Mouse (Mus musculus): ENCODE data around the gene Memo1.

Gene Memo1

DNA sequence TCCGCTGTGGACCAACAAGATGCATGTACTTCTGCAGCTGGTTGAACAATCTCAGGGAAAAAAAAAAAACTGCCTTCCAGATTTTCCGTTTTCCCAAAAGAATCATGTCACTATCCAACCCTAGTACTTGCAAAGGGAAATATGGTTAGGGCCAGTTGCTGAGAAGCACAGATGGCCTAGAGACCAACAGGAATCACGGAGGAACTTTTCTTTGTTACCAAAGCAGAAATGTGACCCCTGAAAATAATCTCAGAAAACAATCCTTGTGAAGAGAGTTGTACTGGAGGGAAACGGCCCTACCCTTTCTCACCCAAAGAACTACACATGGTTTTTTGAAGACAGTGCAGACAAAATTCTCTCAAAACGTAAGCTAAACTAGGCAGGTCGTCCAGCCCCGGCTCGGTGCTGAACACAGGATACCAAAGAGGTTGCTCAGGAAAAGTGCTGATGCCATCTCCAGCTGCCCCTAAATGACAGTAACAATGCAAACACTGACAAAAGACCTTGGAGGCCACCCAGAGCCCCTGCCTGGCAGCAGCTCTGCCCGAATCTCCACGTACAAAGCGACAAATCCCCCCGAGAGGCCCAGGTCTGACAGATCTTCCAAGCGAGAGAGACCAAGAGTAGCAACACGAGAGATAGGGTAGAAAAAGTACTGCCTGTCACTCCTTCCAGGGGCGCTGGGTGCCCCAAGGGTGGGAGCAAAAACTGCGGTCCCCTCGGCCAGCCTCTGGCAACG, 1.5 kb downstream of the Memo1 start:
- DNase-seq: peak; percentile 25

DNA sequence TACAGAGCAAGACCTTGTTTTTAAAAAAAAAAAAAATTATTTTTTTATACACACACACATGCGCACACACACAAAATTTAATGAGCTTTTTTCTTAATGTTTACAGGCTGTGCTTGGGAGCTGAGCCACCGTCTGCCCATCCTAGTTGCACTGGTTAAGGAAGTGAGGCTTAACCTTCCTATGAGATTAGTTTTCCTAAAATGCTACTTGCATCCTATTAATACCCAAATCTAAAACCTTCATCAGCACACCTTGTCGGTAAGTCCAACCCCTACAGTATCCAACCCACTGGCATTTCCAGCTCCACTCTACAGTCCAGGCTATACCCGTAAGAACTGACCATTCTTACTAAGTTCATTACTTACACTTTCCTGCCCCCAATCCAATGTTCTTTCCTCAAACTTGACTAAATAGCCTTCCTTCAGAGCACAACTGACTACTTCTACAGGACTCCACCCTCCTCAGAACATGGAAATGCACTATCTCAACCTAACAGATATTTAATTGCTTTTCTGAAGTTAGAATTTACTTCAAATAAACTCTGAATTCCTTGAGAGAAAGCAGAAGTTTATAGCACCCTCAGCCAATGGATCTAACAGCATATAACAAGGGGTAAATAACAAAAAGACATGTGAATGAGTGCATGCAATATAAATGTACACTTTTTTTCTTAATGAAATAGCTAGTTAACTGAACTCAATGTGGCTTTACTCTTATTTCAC, 3.5 kb downstream of the Memo1 start:
- DNase-seq: no peak

DNA sequence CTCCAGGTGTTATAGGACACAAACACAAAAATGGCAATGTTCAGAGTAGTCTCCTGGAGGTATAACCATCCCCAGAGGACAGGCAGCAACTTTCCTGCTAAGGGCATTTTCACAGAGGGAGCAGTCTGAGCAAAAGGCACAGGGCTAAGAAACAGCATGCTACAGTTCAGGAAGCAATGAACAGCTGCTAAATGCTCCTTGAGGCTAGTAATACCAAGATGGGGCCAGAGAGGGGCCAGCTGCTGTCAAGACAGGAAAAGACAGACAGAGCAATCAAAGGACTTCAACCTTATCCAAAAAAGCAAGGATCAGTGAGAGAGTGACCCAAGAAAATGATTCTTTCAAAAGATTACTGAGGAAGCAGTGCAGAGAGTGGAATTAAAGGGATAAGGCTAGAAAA, 4.5 kb downstream of the Memo1 start:
- no peak for DNase-seq

DNA sequence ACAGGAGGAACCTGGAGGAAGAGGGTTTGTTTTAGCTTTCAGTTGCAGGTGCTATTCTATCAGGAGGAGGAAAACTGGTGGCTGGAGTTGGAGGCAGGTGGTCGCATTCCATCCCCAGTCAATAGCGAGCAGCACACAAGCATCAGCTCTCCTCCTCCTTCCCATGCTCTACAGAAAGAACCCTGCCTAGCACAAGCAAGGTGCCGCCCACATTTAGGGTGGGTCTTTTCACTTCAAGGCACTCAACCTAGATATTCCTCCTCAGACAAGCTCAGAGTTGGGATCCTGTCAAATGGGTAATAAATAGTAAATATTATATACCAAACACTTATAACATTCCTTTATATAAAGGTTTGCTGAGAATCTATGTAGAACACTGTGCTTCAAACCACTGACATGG, 5.1 kb downstream of the Memo1 start:
- no peak for DNase-seq

DNA sequence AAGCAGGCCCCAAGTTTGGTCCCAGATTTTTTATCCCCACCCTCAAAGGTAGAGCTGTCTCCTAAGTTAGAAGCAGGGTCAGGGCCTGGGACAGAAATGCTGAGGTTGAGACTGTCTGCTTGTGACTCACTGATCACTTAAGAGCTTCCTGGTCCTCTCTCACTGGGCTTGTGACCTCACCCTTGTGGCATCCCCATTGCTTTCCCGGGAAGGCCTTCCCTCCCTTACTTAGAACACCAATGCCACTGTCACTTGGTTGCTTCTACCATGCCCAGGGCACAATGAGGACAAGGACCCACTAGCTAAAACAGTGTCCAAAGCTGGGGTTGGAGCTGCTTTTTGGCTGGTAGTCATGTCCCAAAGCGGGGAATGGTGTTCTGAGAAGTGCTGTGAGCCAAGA, 6.7 kb downstream of the Memo1 start:
- no peak for DNase-seq

DNA sequence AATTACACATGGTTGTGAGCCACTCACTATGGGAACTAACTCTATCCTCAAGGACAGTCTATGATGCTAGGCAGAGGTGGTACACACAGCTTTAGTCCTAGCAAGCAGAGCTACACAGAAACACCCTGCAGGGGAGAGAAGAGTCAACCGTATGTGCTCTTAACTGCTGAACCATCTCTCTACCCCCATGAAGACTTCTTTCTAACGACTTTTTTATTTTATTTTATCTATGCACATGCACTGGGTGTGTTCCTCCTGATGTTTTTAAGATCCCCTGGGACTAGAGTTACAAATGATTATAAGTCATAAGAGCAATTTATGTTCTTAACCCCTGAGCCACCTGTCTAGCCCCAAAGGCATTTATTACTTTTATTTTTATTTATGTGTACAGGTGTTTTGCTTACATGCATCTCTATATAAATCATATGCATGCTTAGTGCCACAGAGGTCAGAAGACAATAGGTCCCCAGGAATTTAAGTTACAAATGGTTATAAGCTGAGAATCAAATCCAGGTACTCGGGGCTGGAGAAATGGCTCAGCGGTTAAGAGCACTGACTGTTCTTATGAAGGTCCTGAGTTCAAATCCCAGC, 9.1 kb downstream of the Memo1 start:
- no peak for DNase-seq

DNA sequence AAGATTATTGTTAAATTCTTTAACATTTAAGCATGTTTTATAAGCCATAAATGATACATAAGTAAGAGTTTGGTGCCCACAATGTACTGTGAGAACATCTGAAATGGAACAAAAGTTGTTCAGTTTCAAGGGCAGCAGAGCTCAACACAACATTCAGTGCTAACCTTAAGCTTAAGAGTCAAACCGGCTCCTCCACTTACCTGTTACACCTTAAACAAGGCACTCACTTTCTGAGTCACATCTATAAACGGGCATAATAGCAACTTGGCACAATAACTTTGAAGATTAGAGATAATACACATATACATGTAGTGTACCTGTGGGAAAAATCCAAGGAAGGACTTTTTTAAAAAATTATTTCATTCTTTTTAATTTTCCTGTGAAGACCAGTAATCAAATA, 9.6 kb downstream of the Memo1 start:
- DNase-seq: no peak

DNA sequence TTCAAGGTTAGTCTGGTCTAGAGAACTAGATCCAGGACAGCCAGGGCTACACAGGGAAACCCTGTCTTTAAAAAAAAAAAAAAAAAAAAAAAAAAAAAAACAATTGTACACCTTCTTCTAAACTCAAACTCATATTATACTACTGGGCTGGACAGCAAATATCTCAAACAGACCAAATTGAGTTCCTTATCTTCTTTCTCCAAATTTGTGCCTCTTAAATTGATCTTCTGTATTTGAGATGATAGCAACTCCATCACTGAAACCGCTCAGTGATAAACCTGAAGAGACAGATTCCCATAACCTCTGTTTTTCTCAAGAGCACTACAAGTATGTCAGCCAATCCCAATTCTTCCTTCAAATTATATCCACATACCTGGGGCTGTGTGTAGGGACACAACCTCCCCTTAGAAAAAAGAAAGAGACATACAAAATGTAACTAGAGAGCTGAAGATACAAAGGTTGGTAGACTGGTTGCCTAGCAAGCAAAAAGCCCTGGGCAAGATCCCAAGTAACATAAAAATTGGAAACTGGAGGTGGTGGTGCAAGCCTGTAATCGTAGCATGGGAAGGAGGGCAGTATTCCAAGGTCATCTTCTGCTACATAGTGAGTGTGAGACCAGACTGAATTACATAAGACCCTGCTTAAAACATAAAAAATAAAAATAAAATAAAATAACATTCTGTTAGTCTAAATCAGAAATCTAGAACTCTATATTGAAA, 10.8 kb downstream of the Memo1 start:
- peak; percentile 35 for DNase-seq

DNA sequence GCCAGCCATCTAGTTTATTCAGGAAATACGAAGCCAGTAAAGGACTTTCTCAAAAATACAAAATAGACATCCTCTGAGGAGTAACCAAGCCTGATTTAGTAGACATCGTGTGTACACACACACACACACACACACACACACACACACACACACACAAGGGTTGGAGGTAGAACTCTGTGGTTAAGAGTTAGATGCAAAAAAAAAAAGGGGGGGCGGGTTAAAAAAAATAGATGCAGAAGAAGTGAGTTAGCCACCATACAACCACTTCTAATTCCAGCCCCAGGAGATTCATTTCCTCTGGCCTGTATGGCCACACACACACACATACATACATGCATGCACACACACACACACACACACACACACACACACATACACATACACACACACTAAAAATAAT, 13.3 kb downstream of the Memo1 start:
- DNase-seq: no peak

DNA sequence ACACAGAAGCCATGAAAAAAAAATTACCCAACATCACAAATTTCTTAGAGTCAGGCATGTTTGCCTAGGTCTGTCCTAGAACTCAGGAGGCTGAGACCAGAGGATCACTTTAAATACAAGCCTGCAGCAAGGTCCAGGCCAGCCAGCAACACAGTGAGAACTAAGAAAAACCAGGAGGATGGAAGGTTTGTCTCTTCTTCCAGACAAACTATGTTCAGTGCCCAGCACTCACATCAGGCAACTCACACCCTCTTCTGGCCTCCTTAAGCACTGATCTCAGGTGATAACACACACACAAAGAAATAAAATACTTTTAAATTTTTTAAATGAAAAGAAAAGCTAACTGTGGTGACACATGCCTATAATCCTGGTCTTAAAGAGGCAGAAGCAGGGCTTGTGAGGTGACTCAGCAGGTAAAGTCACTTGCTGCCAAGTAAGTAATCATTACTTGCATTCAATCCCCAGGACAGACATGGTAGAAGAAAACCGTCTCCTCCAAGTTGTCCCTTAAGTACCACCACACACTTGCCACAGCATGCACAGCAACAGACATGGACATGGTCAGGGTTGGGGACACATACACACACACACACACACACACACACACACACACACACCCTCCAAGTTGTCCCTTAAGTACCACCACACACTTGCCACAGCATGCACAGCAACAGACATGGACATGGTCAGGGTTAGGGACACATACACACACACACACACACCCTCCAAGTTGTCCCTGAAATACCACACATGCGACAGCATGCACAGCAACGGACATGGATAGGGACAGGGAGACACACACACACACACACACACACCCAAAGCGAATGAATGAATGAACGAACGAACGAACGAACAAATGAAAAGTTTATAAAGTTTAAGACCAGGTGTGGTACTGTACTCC, 16.1 kb downstream of the Memo1 start:
- DNase-seq: no peak

DNA sequence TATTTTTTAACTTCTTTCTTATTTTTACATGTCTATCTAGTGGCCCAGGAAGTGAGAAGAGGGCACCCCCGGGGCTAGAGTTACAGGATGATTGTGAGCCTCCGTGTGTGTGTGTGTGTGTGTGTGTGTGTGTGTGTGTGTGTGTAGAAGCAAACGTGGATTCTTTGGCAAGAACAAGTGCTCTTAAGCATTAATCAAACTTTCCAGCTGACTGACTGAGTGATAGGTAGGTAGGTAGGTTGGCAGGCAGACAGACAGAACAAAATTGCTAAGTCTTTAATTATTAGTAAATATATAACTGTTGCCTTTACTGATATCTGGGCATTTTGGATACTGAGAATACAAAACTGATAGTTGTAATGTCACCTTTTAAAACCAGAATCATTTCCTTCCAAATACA, 20.9 kb downstream of the Memo1 start:
- no peak for DNase-seq

DNA sequence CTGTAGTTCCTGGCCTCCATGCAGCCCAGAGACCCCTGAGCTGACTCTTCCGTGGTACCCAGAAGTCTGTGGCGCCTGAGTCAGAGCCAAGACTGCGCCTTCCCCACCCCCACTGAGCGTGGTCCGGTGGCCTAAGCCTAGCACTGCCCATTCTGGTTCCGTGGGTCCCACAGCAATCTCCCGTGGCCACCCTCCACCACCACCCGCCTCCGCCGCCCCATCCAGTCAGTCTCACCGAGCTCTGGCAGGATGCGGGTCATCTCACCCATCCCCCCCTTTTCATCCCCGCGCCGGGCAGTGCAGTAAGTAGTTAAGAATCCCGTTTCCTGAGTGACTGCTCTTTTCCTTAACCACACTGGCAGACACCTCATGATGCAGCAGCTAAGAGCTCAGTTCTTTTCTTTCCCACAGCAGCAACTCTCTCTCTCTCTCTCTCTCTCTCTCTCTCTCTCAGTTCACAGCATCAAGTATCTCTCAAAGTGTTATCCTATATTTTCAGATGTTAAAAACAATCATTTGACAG, 22.6 kb downstream of the Memo1 start:
- DNase-seq: no peak

DNA sequence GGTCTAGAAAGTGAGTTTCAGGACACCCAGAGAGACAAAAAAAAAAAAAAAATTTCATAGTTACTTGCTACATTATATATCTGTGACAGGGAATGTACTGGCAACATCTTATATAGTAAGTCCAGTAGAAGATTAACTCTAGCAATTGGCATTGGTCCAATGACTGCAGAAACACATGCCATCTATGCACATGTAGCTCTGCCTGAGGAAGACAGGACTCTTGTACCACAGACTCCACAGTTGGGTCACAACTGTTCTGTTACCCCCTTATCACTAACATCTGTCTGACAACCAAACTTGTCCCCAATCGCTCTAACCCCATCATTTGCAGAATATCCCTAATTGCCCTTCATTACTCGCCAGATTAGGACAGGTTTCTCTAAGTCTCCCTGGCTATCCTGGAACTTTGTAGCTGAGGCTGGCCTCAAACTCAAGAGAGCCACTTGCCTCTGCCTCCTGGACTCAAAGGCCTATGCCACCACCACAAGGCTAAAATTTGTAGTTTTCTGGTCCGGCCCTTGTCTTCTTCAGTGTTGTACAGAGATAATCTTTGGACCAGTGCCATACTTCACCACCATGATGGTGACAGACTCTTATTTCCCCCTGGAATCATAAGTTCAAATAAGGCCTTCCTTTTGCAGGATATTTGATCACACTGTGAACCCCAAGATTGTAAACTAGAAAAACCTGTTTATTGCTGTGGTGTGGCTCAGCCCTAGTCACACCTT, 23.6 kb downstream of the Memo1 start:
- no peak for DNase-seq

DNA sequence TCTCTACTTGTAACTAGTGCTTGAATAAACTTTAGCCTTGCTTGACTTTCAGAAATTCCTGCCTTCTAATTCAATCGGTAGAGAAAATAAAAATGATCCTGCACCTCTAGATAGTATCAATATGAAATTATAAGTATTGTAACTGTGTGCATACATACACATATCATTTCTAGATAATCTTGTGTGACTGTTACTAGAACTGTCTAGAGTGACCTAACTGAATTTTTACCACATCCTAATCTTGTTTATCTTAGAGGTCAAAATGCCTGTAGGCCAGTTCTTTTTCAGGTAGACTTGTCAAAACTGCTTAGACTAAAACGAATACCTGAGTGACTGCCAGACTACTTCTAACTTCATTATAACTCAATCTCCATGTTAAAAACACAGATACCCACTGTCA, 25.1 kb downstream of the Memo1 start:
- DNase-seq: no peak

DNA sequence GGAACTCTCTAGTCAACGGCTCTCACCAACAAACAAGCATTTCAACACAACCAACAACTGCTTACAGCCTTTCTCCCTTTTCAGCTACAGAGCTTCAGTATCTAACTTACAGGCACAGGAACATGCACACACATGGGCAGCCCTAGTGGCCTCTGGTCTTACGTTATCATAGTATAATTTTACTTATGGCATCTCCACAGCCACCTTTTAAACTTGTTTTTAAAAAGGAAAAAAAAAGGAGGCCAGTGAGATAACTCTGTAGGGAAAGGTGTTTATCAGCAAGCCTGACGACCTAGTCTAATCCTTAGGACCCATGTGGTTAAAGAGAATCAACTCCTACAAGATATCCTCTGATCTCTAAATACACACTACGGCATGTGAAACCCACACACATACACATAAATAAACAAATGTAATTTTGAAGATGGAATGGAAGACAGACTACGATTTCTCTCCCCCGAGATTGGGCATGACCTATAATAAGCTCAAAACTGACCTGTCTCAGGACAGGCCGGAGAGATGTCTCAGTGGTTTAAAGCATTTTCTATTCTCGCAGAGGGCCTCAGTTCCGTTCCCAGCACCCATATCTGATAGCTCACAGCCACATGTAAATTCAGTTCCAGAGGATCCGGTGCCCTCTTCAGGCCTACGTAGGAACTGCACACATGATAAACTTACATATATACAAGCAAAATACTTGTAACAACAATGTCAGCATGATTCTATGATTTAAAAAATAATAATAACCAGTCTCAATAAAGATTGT, 27.7 kb downstream of the Memo1 start:
- no peak for DNase-seq

DNA sequence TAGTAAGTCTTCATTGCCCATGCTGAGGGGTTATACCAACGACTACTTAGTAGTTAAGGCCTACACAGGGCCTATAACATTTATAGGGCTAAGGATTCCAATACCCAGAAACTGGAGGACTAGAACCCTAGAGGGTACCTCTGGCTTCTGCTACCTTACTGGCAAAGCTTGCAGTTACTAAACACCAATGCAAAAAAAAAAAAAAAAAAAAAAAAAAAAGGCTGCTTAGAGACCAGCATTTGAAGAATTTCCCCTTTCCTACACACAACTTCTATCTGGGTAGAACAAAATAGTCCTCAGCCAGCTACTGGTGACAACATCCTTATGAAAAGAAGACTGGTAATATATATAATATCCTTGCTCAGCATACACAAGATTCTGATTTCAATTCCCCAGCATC, 29.7 kb downstream of the Memo1 start:
- no peak for DNase-seq

DNA sequence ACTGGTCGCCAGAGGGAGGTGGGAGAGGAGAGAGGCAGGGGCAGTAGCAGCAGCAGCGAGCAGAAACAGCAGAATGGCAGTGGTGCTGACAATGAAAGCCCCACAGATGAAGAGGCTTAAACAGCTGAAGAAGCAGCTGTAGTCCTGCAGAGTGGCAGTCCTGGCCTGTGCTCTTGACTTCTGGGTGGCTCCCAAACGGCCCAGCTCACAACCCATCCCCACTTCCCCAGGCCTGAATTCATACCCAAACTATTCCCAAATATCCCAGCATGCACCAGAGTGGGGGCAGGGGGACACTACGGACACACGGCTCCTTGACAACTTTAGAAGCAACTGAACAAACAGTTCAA, 30.2 kb downstream of the Memo1 start:
- DNase-seq: peak; percentile 14

DNA sequence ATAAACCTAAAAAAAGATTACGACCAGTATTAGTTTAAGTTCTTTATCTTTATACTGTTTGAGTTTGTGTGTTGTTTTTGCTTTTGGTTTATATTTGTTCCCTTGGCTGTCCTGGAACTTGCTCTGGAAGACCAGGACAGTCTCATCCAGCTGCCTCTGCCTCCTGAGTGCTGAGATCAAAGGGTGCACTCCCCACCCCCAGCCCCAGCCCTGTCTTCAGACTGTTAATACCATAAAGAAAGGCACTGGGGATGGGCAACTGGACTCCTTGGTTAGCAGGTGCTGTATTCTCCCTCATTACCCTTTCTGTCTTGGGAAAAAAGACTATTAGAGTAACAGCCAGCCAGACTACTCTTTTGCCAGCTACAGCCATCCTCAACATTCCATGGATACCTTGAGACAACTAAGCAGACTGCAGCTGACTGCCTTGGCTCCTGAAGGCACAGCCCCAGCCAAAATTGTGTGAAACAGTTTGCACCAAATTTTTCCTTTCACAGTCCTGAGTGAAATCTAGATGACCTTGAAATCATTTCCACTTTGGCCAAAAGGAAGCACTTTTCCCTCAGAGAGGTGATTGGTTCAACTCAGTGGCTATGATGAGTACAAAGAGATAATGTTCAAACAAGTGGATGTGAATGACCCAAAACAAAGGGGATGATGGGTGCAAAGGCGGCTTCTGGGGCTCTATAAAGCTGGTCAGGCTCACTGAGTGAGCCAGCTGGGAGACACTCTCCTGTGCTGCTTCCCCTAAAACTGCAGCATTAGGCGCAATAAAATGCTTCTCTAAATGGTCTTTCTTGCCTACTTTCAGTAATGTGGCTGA, 30.8 kb downstream of the Memo1 start:
- DNase-seq: peak; percentile 10

DNA sequence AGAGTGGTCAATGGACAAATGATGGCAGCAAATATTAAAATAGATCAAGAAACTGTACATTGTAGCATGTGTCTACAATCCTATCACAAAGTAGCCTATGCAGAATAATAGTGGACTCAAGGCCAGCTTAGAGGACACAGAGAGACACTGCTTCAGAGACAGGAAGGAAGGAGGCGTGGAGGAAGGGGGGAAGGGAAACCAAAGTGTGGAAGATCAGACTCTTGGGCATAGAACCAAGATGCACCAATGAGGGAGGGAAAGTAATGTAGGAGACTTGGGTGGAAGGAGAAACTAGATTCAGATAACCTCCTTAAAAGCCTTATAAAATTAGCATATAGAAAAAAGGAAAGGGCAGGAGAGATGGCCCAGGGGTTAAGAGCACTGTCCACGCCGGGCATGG, 32.9 kb downstream of the Memo1 start:
- no peak for DNase-seq

DNA sequence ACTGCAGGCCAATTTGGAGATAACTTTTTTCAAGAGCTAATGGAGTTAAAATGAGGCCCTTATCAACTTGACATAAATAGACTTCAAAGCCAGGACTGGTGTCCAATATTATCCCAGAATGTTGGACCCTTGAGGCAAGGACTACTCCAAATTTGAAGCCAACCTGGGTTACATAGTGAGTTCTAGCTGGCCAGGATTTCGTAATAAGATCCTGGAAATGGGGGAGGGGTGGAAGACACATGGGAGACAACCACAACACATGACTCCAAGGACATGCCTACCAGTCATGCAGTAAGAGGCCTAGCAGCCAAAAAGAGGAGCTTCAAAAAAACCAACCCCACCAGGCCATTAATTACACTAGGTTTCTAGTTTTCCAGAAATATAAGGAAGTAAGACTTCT, 50.0 kb downstream of the Memo1 start:
- peak; percentile 12 for DNase-seq
